Mouse (Mus musculus): ENCODE data around the gene Ccdc144b. TPM values are rescaled to one million over a fixed set of nuclear protein-coding genes. Genes with fewer than 3 reads are reported as not detected.
A peak's percentile ranks its signal among the peaks of the same experiment; 100 is the strongest.

Ccdc144b gene
- polyA plus RNA-seq, 1 experiment from 2014 or later, result not detected

DNA sequence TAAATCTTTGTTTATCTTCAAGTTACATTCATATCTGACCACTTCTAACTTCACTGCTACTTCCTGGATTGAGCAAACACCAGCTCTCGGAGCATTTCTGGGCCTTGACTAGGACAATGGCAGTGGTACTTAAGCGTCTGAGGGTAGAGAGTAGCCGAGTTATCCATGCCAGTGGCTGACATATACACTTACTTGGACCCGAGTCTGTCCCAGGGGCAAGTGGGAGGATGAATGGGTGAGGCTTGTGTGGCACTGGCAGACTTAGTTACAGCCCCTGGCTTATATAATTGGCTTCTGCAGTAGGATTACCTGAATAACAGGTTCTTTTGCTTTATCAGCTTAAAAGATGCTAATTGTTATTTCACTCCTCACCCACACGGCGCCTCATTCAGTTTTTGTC, 14.4 kb upstream of the Ccdc144b start:
- ATAC-seq (ENCODE audit: insufficient number of reproducible peaks, insufficient read depth, low FRiP score, low TSS enrichment), result no peak
- no peaks in the 10 kb centered on the region for H3K9me3 ChIP-seq
- no peak overlapping the region for H3K9ac ChIP-seq
- peaks cover 13% of the 10 kb centered on the region for H3K4me1 ChIP-seq
- H3K27me3 ChIP-seq, result 0 out of 2 replicates have a peak, but pooled peaks cover 10% of the 10 kb centered on the region
- H3K4me2 ChIP-seq (replicated peaks), result no peak overlapping the region
- no peak overlapping the region for H3K4me3 ChIP-seq
- 82% methylated on average over 6 of the region's 6 CpGs for WGBS
- no peak overlapping the region for H3K27ac ChIP-seq
- H3K36me3 ChIP-seq, result peaks cover 11% of the 10 kb centered on the region; the same call in 1 of the 2 replicates

DNA sequence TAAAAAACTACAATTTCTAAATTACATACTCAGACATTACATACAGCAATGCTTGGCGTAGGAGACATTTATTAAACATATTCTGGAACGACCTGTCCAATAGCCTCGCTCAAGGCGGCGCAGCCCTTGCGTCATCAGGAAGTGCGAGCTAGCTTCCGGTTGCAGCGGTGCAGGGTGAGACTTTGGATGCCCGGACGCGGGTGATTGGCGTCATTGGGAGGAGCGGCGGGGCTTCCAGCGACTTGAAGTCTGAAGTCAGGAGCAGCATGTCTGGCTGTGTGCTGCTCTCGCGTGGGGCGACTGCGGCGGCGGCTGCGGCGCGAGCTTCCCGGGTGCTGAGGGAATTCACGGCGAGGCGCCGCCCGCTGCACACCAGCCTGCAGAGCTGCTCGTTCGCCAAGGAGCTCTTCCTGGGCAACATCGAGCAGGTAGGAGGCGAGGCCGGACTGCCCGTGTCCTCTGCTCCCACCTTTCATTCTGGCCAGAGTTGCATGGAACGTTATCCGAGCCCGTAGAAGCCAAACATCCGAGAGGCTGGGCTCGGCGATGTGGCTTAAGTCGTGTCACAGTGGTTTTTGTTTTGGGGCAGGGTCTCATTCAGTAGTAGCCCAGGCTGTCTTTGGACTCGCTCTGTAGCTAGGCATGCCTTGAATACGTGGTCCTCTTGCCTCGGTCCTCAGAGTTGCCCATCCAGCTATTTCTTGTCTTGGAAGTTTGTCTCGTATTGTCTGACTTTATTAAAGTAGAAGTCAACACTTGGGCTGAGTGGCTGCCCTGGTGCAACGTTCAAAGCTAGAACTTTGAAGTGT, 12.7 kb upstream of the Ccdc144b start, which contains the start of gene Acad9:
Gene Acad9 (plus strand): TSS at position 137 of the 809 bp plus-strand sequence.
- peaks cover 6% of the 10 kb centered on the region; the same call in 1 of the 2 replicates for H3K36me3 ChIP-seq
- H3K9ac ChIP-seq, result peak within 1 kb of the TSS; percentile 73
- WGBS, result under 1% methylated on average over 49 of the region's 49 CpGs
- H3K27ac ChIP-seq, result 0 out of 2 replicates have a peak within 1 kb of the TSS, but pooled peaks have one; percentile 52
- H3K4me3 ChIP-seq, result peak within 1 kb of the TSS; percentile 88
- no peaks in the 10 kb centered on the region for H3K9me3 ChIP-seq
- H3K4me2 ChIP-seq (replicated peaks), result peak within 1 kb of the TSS; percentile 81
- H3K4me1 ChIP-seq, result peaks cover 13% of the 10 kb centered on the region
- peak; percentile 95 for ATAC-seq (ENCODE audit: insufficient number of reproducible peaks, insufficient read depth, low FRiP score, low TSS enrichment)
- 0 out of 2 replicates have a peak, but pooled peaks cover 10% of the 10 kb centered on the region for H3K27me3 ChIP-seq

DNA sequence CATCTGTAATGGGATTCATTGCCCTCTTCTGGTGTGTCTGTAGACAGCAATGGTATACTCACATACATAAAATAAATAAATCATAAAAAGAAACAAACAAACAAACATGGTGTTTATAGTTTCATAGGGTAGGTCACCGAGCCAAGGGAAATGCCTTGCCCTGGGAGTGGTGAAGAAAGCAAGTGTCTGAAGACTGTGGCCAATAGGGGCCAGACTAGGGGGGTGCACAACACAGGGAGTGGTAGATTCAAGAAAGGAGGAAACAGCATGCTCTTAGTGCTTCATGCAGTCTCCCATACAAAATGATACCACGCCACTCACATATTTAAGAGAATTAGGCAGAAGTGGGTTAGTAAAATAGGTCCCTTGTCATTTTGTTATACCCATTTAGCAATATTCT, 11.8 kb upstream of the Ccdc144b start:
- 93% methylated on average over 2 of the region's 2 CpGs for WGBS
- Histone ChIP-seq H3K9ac (no peak overlapping the region), H3K4me3 (peak overlapping the region; percentile 88), H3K27me3 (0 out of 2 replicates have a peak, but pooled peaks cover 10% of the 10 kb centered on the region), H3K36me3 (0 out of 2 replicates have a peak, but pooled peaks cover 4% of the 10 kb centered on the region), H3K9me3 (no peaks in the 10 kb centered on the region), H3K4me2 (replicated peaks) (peak overlapping the region; percentile 81), H3K4me1 (peaks cover 13% of the 10 kb centered on the region), H3K27ac (no peak overlapping the region)
- ATAC-seq (ENCODE audit: insufficient number of reproducible peaks, insufficient read depth, low FRiP score, low TSS enrichment), result no peak

DNA sequence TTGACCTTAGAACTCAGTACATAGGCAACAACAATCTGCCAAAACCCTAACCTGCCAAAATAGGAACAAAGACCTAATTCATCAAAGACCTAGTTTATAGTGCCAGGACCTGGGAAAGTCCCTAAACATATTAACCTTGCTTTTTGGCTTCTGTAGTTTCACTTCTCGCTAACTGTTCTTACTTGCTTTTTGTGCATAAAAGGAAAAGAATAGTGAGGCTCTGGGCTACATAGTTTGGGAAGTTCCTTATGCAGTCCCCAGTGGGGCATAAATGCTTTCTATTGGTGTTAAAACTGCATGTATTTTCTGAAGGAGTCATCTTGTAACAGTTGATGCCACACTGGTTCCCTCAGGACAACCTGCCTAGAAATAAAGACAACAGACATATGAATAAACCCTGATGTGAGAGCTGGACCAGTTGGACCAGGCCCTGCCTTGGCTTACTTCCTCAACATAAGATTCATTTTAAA, 11.3 kb upstream of the Ccdc144b start:
- no peak overlapping the region for H3K27ac ChIP-seq
- H3K27me3 ChIP-seq, result 0 out of 2 replicates have a peak, but pooled peaks cover 10% of the 10 kb centered on the region
- H3K4me3 ChIP-seq, result no peak overlapping the region
- no peaks in the 10 kb centered on the region for H3K36me3 ChIP-seq
- peaks cover 13% of the 10 kb centered on the region for H3K4me1 ChIP-seq
- H3K9ac ChIP-seq, result no peak overlapping the region
- H3K4me2 ChIP-seq (replicated peaks), result no peak overlapping the region
- H3K9me3 ChIP-seq, result no peaks in the 10 kb centered on the region
- no peak for ATAC-seq (ENCODE audit: insufficient number of reproducible peaks, insufficient read depth, low FRiP score, low TSS enrichment)
- 88% methylated on average over 1 of the region's 1 CpGs for WGBS

DNA sequence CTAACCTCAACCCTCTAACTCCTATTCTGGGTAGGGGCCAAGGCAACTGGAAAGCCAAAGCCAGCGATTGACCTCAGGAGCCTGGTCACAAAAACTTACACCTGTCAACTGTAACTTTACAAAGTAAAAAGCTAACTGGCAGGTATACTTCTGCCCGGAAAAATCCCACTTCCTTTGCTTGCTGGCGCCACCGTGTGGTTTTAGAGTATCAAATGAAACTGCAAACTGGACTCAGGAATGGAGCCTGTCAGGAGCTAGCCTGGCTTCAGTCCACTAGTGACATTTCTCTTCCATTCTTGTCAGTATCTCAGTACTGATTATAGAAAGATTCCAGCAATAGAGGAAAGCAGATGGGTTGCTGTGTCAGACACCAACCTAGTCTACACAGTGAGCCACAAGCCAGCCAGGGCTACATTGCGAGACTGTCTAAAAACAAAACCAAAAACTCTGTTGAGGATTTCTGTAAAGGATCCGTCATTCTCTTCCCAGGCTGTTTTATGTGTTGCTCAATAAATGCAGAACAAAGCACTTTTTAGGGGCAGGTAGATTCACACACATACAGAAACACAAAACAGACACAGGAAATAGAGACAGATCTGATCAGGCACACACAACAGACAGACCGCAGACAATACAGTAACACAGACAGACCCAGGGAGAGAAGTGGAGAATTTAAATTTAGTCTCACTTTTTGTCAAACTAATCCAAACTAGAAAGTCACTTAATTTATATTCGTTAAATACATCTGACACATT, 6.9 kb upstream of the Ccdc144b start:
- Histone ChIP-seq H3K27me3 (0 out of 2 replicates have a peak, but pooled peaks cover 10% of the 10 kb centered on the region), H3K27ac (no peak overlapping the region), H3K36me3 (no peaks in the 10 kb centered on the region), H3K4me2 (replicated peaks) (no peak overlapping the region), H3K4me3 (no peak overlapping the region), H3K9me3 (no peaks in the 10 kb centered on the region), H3K4me1 (no peaks in the 10 kb centered on the region), H3K9ac (no peak overlapping the region)
- ATAC-seq (ENCODE audit: insufficient number of reproducible peaks, insufficient read depth, low FRiP score, low TSS enrichment), result no peak
- 34% methylated on average over 8 of the region's 8 CpGs for WGBS

DNA sequence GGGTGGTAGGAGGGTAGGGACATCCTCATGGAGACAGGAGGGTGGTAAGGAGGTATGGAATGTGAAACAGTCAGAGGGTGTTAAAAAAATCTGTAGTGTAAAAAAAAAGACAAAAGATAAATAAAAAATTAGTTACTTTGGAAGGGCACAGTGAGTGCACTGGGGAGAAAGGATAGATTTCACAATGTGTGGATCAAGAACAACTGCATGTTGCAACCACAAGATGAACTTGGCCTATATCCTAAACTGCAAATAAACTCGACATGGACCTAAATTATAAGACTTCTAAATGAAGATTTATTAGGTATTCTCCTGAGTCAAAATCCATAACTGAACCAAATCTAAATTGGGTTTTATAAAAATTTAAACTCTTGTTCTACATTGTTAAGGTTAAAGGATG, 4.2 kb downstream of the Ccdc144b start:
- 72% methylated on average over 1 of the region's 1 CpGs for WGBS
- H3K9ac ChIP-seq, result no peak overlapping the region
- H3K27ac ChIP-seq, result no peak overlapping the region
- H3K4me2 ChIP-seq (replicated peaks), result no peak overlapping the region
- H3K36me3 ChIP-seq, result no peaks in the 10 kb centered on the region
- ATAC-seq (ENCODE audit: insufficient number of reproducible peaks, insufficient read depth, low FRiP score, low TSS enrichment), result no peak
- no peaks in the 10 kb centered on the region for H3K9me3 ChIP-seq
- H3K4me1 ChIP-seq, result no peaks in the 10 kb centered on the region
- H3K4me3 ChIP-seq, result no peak overlapping the region
- no peaks in the 10 kb centered on the region for H3K27me3 ChIP-seq

DNA sequence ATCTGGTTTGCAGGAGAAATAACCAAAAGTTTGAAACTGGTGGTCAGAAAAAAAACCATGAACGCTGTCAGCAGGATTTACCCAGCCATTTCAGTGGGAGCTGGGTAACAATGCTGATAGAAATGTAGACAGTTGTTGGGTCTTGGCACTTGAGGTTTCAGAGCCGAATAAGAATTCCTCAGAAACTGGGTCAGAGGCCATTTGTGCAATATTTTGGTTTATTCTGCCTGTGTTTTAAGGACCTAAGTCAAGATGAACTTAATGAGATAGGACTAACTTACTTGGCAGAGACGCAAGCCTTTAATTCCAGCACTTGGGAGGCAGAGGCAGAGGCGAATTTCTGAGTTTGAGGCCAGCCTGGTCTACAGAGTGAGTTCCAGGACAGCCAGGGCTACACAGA, 8.3 kb downstream of the Ccdc144b start:
- no peak for ATAC-seq (ENCODE audit: insufficient number of reproducible peaks, insufficient read depth, low FRiP score, low TSS enrichment)
- 78% methylated on average over 4 of the region's 4 CpGs for WGBS
- Histone ChIP-seq H3K27ac (no peak overlapping the region), H3K4me3 (no peak overlapping the region), H3K27me3 (no peaks in the 10 kb centered on the region), H3K4me1 (no peaks in the 10 kb centered on the region), H3K4me2 (replicated peaks) (no peak overlapping the region), H3K9ac (no peak overlapping the region), H3K9me3 (no peaks in the 10 kb centered on the region), H3K36me3 (no peaks in the 10 kb centered on the region)

DNA sequence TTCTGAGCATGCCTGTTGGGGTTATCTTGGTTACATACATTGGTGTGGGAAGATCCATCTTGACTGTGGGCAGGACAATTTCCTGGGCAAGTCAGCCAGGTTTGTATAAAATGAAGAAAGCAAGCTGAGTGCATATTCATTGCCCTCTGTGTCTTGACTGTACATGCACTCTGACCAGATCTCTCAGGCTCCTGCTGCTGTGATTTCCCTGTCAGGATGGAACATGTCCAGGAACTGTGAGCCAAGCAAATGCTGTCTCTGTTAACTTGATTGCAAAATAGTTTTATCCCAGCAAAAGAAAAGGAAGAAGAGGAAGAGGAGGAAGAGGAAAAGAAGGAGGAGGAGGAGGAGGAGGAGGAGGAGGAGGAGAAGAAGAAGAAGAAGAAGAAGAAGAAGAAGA, 8.8 kb downstream of the Ccdc144b start:
- Histone ChIP-seq H3K4me2 (replicated peaks) (no peak overlapping the region), H3K27ac (no peak overlapping the region), H3K9me3 (no peaks in the 10 kb centered on the region), H3K4me3 (no peak overlapping the region), H3K27me3 (no peaks in the 10 kb centered on the region), H3K4me1 (no peaks in the 10 kb centered on the region), H3K9ac (no peak overlapping the region), H3K36me3 (no peaks in the 10 kb centered on the region)
- ATAC-seq (ENCODE audit: insufficient number of reproducible peaks, insufficient read depth, low FRiP score, low TSS enrichment), result no peak

DNA sequence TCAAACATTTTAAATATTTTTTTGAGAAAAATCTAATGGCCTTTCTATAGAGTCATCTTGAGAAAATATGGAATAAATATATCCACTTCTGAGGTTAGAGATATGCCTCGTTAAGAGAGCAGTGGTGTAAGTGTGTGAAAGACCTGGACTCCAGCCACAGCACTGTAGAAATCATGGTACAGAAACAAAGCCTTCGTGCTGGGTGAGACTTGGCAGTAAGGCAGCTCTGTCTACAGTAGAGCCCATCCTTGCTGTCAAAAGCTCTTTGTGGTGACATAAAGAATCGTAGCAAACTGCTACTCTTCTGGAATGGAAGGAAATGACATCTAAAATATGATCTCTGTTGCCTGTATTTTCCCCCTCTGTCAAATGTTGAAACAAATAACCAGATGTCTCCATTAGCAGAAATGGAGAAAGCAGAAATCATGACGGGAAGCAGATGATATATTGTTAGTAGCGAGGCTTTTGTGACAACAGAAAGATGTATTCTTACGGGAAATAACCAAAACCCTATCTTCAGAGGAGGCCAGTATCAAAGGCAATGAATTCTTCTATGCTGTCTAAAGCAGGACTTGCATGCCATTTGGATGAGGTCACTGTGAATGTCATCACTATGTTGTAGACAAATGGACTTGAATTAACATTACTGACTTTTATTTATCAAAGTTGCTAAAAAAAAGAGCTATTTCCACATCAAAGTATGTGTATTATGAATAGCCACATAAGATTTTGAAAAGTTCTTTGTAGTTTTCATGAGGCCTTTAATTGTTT, 21.4 kb downstream of the Ccdc144b start:
- Histone ChIP-seq H3K27me3 (no peaks in the 10 kb centered on the region), H3K27ac (no peak overlapping the region), H3K4me2 (replicated peaks) (no peak overlapping the region), H3K9me3 (no peaks in the 10 kb centered on the region), H3K4me1 (no peaks in the 10 kb centered on the region), H3K9ac (no peak overlapping the region), H3K4me3 (no peak overlapping the region), H3K36me3 (no peaks in the 10 kb centered on the region)
- no peak for ATAC-seq (ENCODE audit: insufficient number of reproducible peaks, insufficient read depth, low FRiP score, low TSS enrichment)
- 68% methylated on average over 6 of the region's 6 CpGs for WGBS

DNA sequence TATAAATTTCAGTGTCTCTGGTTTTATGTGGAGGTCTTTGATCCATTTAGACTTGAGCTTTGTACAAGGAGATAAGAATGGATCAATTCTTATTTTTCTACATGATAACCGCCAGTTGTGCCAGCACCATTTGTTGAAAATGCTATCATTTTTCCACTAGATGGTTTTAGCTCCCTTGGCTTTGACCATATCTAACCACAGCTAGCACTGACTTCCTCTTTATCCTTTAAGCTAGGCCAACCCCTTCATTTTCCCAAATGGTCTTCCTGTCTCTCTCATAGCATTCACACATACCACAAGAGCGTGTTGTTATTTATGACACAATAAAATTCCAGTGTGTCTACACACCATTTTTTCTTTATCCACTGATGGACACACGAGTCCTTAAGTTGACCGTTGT, 23.4 kb downstream of the Ccdc144b start:
- Histone ChIP-seq H3K9me3 (no peaks in the 10 kb centered on the region), H3K27me3 (no peaks in the 10 kb centered on the region), H3K4me2 (replicated peaks) (no peak overlapping the region), H3K4me3 (no peak overlapping the region), H3K4me1 (no peaks in the 10 kb centered on the region), H3K36me3 (no peaks in the 10 kb centered on the region), H3K27ac (no peak overlapping the region), H3K9ac (no peak overlapping the region)
- no peak for ATAC-seq (ENCODE audit: insufficient number of reproducible peaks, insufficient read depth, low FRiP score, low TSS enrichment)
- 86% methylated on average over 4 of the region's 4 CpGs for WGBS

DNA sequence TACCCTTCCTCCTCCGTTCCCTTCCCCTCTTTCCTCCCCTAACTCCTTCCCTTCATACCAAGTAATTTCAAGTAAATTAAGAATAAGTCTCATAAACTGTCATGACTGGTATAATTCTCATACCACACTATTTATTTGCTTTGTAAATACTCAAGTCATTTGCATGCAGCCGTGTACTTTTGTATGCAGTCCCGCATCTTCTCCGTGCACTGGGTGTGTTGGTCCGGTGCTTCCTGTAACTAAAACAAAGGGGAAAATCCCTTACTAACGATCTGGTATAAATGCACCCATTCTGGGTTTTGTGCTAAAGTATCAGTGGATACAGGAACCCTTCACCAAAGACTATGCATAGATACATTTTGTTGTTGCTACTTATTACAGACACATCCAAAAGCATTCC, 27.6 kb downstream of the Ccdc144b start:
- Histone ChIP-seq H3K4me2 (replicated peaks) (no peak overlapping the region), H3K27ac (no peak overlapping the region), H3K27me3 (no peaks in the 10 kb centered on the region), H3K9me3 (no peaks in the 10 kb centered on the region), H3K36me3 (no peaks in the 10 kb centered on the region), H3K4me1 (no peaks in the 10 kb centered on the region), H3K9ac (no peak overlapping the region), H3K4me3 (no peak overlapping the region)
- ATAC-seq (ENCODE audit: insufficient number of reproducible peaks, insufficient read depth, low FRiP score, low TSS enrichment), result no peak
- WGBS, result 85% methylated on average over 6 of the region's 6 CpGs
